Mouse (Mus musculus): ENCODE results near the gene Dkc1. TPM values are rescaled to one million over a fixed set of nuclear protein-coding genes. Genes with fewer than 3 reads are reported as not detected.

The Dkc1 gene
- total RNA-seq (2021): 10 to 100 TPM; 60.3 to 63.9 TPM
- long read RNA-seq, experiment 1, transcript Dkc1-201 (15 exons, 2,804 nt): major isoform, 32 of 49 reads
- long read RNA-seq, experiment 1, partial matches to known transcripts: 2 of 49 reads
- long read RNA-seq, experiment 1, other reads (novel, unspliced or antisense): 15 of 49 reads
- long read RNA-seq, experiment 2, transcript Dkc1-201 (15 exons, 2,804 nt): major isoform, 49 of 82 reads
- long read RNA-seq, experiment 2, partial matches to known transcripts: 18 of 82 reads
- long read RNA-seq, experiment 2, other reads (novel, unspliced or antisense): 15 of 82 reads

DNA sequence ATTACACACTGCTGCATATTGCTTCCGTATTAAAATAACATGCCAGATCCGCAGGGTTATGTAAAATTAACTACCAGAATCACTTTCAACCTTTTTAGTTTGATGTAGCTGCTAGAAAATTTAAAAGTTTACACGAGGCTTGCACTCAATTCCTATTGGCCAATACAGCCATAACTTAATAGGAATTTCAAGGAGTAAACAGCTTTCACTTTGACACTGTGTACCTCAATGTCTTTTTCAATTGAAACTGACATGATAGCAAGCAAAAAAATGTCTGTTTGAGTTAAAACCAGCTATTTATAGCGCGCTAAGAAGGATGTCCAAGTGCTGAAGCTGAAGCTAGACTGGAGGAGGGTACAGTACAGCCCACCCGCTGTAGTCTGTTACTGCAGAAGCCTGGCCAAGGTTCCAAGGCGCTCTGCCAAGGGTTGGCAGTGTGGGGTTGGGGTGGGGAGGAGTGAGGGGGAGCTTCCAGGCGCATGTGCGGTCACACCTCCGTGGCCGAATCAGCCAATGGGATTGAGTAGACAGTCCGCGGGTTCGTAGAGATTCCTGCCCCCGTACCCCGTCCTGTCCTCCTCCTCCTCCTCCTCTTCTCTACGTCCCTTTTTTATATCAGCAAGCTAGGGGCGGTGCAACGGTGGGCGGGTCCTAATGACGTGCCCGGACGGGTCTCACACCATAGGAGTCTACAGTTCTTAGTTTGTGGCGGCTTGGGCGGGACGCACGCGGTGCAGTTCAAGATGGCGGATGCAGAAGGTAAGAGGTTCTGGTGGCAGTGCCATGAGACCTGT, at the start of gene Dkc1:
Dkc1 (plus strand) TSS at position 486 of the 794 bp plus-strand sequence.
- peak; percentile 57 to 76 for DNase-seq (ENCODE audit: low spot score in 2 of 2)

DNA sequence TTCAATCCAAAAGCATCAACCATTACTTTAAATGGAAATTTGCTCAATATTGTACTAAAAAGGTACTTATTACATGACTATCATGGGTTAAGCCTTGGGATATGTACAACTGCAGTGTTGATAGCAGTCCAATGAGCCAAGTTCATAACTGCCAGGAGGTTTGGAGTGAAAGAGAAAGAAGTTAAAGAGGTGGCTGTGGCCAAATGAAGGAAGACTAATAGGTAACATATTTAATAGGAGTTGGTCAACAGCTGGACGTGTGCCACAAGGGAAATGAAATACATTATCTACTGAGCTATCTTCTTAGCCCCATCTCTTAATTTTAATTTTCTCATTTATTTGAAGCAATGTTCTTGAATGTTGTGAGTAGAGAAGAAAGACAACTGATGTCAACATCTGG, 49.7 kb upstream of the Dkc1 start:
- DNase-seq (ENCODE audit: low spot score in 2 of 2): no peak

DNA sequence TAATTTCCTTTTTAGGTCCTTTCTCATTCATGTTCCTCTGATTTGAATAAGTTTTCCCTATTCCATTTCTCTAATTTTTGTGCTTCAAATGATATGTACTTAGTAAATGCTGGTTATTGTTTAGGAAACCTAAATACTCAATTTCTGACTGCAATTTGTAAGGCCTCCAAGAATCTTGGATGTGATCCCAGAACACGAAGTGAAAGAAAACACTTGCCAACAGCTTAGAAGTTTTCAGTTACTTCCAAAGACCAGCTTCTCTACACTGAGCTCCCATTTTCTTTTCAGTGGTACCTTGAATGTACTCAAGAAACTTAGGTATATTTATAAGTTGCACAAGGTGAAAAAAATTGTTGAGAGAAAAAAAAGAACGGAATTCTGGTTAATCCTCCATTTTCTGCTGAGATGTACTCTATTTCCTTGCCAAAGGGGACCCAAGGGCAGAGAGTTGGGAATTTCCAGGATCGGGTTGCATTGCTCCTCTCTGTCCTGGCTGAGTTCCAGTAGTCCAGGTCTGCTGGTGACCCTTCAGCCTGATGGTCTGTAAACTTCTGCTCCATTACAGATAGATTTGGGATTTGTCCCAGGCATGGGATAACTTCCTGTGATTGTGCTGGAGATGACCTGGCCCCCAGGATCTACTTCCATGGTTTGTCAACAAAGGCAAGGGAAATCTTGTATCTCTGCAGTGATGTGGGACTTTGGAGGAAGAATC, 48.6 kb upstream of the Dkc1 start:
- peak in 1 of 2 experiments; percentile 3 for DNase-seq (ENCODE audit: low spot score in 2 of 2)

DNA sequence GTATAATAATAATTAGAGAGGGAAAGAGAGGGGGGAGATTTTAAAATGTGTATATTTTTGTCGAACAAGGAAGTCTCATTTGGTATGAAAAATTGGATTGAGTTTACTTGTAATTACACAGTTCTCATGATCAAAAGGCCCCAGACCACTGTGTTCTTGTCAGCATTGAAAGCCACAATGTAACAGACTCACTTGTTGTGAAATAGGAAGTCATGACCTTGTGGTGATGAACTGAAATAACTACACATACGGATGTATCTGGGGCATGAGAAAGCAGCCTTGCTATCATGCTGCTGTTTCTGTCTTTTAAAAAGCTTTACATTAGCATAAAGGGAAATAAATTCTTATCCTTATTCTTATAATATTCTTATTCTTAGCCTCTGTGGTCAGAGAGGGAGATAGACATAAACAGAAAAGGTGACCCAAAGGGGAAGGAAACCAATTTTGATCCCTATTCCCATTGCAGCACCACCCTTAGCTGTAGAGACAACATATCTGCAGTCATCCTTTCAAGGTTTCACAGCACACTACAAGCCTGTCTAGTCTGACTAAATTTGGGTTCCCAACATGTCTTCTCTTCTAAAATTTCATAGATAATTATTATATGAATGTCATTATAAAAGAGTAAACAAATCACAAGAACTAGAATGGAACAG, 39.4 kb upstream of the Dkc1 start:
- DNase-seq (ENCODE audit: low spot score in 2 of 2): no peak

DNA sequence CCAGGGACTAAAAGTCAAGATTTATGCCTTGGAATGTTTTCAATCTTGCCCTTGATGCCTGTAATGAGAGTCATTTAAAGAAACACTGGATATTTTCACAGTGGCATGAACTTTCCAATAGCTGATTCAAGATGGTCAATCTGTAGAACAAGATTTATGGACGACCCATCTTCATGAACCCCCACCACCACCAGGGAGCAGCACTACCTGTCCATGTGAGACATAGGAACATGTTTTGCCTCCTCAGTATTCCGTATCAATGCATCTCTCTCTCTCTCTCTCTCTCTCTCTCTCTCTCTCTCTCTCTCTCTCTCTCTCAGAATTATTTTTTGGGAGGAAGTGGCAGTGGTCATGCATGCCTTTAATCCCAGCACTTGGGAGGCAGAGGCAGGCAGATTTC, 13.3 kb upstream of the Dkc1 start:
- DNase-seq (ENCODE audit: low spot score in 2 of 2): no peak

DNA sequence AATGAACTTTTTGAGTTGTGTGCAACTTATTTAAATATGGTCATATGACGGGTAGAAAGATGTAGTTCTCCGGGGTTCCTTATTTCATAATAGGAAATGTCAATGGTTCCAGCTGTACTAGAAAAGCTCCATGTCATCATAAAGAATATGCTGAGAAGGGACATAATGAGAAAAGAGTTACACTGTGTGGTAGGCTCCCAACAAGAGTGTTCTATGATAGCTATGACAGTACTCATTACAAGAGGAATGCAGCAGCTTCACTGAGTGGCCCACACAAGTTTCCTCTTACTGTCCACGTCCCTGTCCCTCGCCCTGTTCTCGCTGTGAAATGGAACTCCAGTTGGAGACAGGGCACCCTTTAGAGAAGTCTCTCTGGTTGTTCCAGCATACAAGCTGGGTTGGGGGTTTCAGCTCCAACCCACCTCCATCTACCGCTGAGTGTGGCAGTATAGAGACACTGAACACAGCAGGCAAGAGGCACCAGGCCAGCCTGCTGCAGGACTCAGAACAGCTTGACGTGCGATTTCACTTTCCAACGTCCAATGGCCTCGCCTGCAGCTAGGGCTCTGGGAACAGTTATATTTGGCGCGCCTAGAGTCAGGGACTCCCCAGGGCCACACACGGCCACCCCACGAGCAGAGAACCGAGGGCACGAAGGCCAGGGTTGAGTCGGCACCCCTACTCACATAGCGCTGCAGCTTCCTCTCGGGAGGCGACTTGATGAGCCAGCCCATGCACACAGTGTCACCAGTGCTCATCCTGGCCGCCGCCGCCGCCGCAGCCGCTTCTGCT, 11.5 kb upstream of the Dkc1 start:
- peak in 1 of 2 experiments; percentile 3 for DNase-seq (ENCODE audit: low spot score in 2 of 2)

DNA sequence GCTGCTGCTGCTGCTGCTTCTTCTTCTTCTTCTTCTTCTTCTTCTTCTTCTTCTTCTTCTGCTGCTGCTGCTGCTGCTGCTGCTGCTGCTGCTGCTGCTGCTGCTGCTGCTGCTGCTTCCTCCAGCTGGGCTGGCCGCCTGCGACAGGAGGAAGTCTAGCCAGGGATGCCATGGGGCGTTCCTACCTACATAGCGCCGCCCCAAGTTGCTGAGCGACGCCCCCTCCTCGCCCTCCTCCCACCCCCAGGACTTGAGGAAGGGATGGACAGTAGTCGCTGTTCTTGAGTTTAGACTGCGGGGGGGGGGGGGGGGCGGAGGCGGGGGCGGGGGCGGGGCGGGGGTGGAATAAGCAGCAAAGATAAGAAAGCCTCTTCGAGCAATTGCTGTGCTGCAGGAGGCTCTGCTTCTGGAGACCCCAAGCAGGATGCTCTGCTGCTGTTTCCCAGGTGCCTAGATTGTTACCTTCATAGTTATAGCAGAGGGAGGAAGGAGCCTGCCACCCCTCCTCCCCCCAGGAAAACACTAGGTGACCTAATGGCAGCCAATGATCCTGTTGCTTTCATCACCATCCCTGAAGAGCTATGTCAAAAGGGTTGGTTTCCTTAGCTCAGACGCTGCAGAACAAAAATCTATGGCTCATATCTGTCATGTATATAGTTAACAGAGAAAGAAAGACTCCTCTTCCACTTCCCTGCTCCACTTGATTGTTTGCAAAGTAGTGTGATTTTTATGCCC, 10.7 kb upstream of the Dkc1 start, which contains the start of gene Gab3:
Gab3 (minus strand) TSS at position 685 of the 735 bp plus-strand sequence.
- peak; percentile 11 to 20 for DNase-seq (ENCODE audit: low spot score in 2 of 2)

DNA sequence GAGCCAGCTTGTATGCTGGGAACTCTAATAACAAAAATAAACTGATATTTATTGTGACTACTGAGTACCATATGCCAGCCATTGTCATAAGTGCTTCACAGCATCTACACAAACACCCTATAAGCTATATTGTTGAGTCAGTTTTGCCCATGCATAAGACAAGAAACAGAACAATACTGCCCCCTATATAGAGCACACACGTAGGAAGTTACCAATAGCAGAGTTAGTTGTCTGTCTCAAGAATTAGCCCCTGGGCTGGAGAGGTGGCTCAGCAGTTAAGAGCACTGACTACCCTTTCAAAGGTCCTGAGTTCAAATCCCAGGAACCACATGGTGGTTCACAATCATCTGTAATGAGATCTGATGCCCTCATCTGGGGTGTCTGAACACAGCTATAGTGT, 10.0 kb upstream of the Dkc1 start:
- DNase-seq (ENCODE audit: low spot score in 2 of 2): no peak

DNA sequence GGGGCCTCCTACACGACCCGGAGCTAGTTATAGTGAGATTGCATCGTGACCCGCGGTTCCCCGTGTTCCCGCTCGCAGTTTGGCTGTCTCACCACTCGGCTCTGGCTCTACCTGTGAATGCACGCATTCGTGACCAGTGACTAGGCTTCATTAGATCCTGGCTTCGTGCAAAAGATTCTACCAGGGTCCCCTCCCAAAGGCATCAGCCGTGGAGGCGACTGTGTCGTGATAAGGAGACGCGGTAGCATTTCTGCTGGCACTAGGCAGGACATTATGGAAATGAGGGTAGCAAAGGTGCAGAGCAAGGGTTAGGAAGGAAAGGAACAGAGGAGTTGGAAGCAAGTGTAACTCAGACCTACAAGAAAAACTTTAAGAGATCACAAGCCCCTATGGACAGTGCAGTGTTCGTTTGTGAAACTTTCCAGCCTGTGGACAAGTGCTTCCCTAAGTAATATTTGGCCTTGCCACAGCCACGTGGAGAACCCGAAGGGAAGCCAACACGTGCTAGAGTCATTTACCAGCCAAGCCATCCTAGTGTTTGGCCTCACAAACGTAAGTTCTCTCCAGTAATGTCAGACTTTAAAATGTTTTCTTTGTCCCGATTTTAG, 613 bp downstream of the Dkc1 start:
- no peak for DNase-seq (ENCODE audit: low spot score in 2 of 2)

DNA sequence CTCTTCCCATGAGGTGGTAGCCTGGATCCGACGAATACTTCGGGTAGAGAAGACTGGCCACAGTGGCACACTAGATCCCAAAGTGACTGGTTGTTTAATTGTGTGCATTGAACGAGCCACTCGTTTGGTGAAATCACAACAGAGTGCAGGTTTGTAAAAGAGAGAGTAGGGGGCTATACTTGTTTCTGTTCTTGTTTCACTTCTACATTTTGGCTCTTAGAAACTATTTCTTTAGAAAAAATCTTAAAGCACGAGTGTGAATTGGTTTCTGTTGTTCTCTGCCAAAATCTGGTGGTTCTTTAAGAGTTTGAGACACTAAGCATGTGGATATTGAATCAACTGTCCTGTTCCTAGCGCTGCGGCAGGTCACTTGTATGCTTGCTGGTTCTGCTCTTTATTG, 3.1 kb downstream of the Dkc1 start:
- no peak for DNase-seq (ENCODE audit: low spot score in 2 of 2)

DNA sequence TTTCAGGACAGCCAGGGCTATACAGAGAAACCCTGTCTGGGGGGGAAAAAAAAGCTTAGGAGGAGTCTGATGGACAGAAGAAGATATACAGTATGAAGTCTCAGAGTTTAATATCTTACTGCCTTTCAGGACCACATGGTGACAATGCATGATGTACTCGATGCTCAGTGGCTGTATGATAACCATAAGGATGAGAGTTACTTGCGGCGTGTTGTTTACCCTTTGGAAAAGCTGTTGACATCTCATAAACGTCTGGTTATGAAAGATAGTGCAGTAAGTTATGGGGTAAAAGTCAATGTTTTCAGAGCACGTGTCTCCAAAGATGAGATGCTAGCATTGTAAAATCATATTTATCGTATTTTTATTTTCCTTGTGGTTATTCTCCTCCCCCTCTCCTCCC, 6.6 kb downstream of the Dkc1 start:
- DNase-seq (ENCODE audit: low spot score in 2 of 2): no peak

DNA sequence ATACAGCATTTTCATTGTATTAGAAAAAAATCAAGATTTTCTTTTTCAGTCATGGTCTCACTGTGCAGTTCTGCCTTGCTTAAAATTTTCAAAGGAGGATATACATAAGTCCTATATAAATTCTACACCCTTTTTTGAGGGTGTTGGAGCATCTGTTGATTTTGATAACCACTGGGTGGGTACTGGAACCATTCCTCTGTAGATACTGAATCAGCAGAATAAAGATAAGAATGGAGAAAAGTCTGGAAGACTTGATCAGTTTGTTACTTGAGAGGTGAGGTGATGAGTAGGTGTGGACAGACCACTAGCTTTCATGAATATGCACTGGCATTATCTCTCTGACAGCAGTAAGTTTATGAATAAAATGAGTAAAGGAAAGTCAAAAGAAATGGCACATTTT, 19.9 kb downstream of the Dkc1 start:
- no peak for DNase-seq (ENCODE audit: low spot score in 2 of 2)

DNA sequence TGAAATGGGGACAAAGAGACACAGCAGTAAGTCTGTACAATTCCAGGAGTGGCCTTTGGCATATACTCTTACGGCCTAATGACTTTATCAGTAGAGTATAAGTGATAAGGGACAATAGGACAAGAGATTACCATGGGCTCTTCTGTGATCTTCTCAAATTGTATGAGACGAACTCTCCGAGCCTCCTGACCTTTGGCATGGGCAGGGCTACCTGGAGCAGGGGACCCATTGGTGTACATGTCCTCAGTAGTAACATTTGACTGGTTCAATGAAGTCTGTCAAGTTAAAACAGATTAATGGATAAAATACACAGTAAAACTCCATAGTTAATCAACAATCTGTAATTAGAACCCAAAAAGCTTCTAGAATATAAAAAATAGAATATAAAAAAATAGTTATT, 30.0 kb downstream of the Dkc1 start:
- no peak for DNase-seq (ENCODE audit: low spot score in 2 of 2)

DNA sequence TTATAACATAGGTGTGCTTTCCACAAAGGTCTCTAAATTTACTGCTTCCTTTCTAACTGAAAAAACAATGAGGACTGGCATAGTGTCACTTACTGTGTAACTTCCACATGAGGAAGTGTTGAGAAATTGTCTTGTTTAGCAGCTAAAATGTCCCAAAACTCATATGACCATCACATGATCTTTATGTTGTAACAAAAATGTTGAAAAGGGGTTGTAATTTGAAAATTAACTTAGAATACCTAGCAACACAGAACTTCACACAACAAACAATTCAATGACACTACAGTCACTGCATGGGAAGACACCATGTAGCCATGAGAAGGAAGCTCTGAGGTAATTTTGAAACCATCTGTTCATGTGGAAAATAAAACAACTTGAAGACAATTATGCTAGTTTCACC, 31.2 kb downstream of the Dkc1 start:
- no peak for DNase-seq (ENCODE audit: low spot score in 2 of 2)

DNA sequence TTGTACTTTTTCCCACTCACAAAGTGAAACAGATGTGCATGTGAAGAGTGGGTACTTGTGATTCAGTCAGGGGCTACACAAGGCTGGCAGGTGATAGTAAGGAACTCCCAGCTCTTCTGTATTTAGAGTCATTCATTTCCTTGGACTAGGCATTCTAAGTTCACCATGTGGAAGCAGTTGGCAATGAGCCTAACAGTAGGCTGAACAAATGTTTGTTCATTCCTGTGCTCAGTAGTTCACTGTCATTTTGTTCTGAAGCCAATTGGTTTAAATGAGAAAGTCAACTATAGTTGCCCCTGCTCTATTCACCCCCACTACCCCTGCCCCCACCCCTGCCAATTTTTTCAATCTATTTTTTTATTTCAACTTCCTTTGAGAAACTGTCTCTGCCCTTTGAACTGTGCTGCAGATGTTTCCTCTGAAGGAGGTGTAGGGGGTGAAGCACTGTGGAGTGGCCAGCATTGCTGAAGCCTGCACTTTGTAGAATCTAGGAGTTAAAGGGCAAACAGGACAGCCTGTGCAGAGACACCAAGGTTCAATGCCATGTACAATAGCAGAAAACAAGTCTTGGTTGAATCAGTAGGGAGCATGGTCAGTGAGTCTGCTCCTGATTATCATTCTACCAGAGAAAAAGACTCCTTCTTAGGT, 32.8 kb downstream of the Dkc1 start:
- DNase-seq (ENCODE audit: low spot score in 2 of 2): no peak

DNA sequence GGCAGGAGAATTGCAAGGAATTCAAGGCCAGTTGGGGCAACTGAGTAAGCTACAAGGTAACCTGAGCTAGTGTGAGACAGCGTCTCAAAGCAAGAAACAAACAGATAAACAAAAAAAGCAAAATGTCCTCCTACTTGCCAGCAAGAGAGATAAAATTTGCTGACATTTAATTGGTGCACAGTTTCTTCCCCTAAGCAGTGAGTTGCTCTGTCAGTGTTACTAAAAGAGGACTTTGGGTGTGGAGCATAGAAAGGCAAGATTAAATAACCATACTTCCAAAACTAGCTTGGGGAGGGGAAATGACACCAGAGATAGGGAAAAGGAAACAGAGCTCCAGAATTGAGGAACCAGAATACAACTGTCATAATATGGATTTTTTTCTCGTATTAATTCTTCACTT, 33.8 kb downstream of the Dkc1 start:
- no peak for DNase-seq (ENCODE audit: low spot score in 2 of 2)

DNA sequence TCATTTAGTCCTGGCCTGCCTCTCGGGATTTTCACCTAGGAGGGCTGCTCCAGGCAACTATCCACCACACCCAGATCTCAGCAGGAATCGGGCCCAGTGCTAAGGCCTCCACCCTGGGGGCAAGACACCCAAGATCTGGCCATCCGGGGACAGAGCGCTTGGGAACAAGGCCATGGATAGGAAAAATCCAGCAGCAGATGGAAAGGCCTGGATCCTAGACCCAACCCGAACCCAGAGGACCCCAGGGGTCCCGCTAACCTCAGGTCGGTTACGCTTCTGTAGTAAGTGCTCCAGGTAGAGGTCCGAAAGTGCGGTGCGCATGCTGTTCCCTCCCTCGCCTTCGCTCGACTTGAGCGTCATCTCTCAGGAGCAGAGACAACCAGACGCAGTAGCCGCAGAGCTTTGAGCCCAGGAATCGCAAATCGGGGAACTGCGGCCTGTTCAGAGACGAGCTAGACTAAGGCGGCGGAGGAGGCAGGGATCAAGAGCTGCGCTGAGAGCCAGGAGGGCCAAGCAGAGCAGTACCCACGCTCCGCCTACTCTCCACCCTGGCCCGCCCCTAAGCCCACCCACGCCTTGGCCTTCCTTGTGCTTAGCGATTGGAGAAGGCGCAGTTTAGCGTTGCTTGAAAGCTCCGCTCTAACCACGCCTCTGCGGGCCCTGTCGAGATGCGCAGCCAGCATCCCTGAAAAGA, 35.0 kb downstream of the Dkc1 start, which contains the start of gene Mpp1:
Mpp1 (minus strand) TSS at position 550 of the 694 bp plus-strand sequence.
- peak; percentile 16 to 55 for DNase-seq (ENCODE audit: low spot score in 2 of 2)

DNA sequence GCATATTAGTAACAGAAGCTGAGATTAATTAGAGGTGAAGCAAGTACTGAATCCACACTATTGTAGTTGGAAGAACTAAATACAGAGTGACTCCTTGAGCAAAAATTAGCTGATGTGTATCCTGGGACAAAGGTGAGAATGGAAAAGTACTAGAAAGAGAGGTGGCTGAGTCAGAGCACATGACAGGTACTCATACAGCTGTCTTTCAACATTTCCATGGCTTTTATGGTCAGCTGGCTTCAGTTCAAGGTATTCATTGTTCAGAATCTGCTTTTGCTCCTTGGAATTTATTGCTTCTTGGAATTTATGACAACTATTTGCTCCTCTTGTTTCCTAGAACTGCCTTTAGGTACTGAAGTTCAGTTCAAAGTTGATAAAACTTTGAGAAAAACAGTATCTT, 41.3 kb downstream of the Dkc1 start:
- no peak for DNase-seq (ENCODE audit: low spot score in 2 of 2)
